Mouse (Mus musculus) hindbrain, embryonic 14.5 days (tissue): ENCODE data around the gene Osbpl6. TPM values are rescaled to one million over a fixed set of nuclear protein-coding genes. Genes with fewer than 3 reads are reported as not detected.
A peak's percentile ranks its signal among the peaks of the same experiment; 100 is the strongest.

Experiments used
- ATAC-seq: fragments of 200-750 bp; cut with Nextera tagmentation; 2 replicates; pipeline ENCODE4 v1.8.0; 2017; ENCODE audit warnings: moderate number of reproducible peaks, mild to moderate bottlenecking, moderate TSS enrichment, moderate library complexity; ENCODE audit not compliant: low FRiP score
- DNase-seq: peaks from one replicate; pipeline ENCODE4 v3.0.0-alpha.2; 2015; ENCODE audit warnings: low spot score
- H3K27ac ChIP-seq: fragments of 300-500 bp; sonication (generic); 2 replicates; pipeline ENCODE4 v1.5.1; 2014; ENCODE audit warnings: mild to moderate bottlenecking, moderate library complexity
- H3K27me3 ChIP-seq: fragments of 300-500 bp; sonication (generic); 2 replicates; pipeline ENCODE4 v1.6.1; 2014; ENCODE audit warnings: mild to moderate bottlenecking, low read length, mixed read lengths; ENCODE audit not compliant: control insufficient read depth, insufficient read depth
- H3K36me3 ChIP-seq: fragments of 300-500 bp; sonication (generic); replicated peaks from 2 replicates; pipeline ENCODE4 v1.6.1; 2014; ENCODE audit not compliant: control insufficient read depth, insufficient read depth
- H3K4me1 ChIP-seq: fragments of 300-500 bp; sonication (generic); replicated peaks from 2 replicates; pipeline ENCODE4 v1.6.1; 2014; ENCODE audit warnings: antibody characterized with exemption, low read length, mixed read lengths; ENCODE audit not compliant: control insufficient read depth, insufficient read depth
- H3K4me2 ChIP-seq: fragments of 300-500 bp; sonication (generic); replicated peaks from 2 replicates; pipeline ENCODE4 v1.6.1; 2014; ENCODE audit warnings: mild to moderate bottlenecking, moderate library complexity
- H3K4me3 ChIP-seq: fragments of 300-500 bp; sonication (generic); replicated peaks from 2 replicates; pipeline ENCODE4 v1.5.1; 2014; ENCODE audit warnings: mild to moderate bottlenecking, low read length
- H3K9ac ChIP-seq: fragments of 300-500 bp; sonication (generic); 2 replicates; pipeline ENCODE4 v1.6.1; 2014
- H3K9me3 ChIP-seq: fragments of 300-500 bp; sonication (generic); 2 replicates; pipeline ENCODE4 v1.6.1; 2016; ENCODE audit warnings: low read length; ENCODE audit not compliant: control insufficient read depth
- WGBS: fragments of 180-500 bp; shearing (Covaris S2); extraction: QIAGEN DNeasy Blood & Tissue Kit; methylation state at CpG from one replicate; pipeline ENCODE4 v1.1.7; 2014; 5-methylcytosine and 5-hydroxymethylcytosine counted together
- polyA plus RNA-seq: library from polyadenylated mRNA; unstranded; fragments of >200 nt; fragmentation: Nextera tagmentation; extraction: Ambion mirVana; gene quantifications from 2 replicates; pipeline ENCODE4 v1.2.1, GENCODE M21; 2014

The Osbpl6 gene
- polyA plus RNA-seq, 1 experiment from 2014 or later, result 31.2 TPM

GRCm38 (mm10) chr2:76590221-76590620 lies 183.9 kb downstream of the Osbpl6 start:
- H3K36me3 ChIP-seq, result peaks cover 49% of the 10 kb centered on the region
- H3K9ac ChIP-seq, result no peak overlapping the region
- 93% methylated on average over 7 of the region's 7 CpGs for WGBS
- ATAC-seq, result no peak
- no peaks in the 10 kb centered on the region for H3K27me3 ChIP-seq
- no peak overlapping the region for H3K4me3 ChIP-seq
- H3K4me1 ChIP-seq, result no peaks in the 10 kb centered on the region
- no peak overlapping the region for H3K27ac ChIP-seq
- H3K4me2 ChIP-seq, result no peak overlapping the region
- H3K9me3 ChIP-seq, result no peaks in the 10 kb centered on the region
- DNase-seq, result no peak

- no peaks in the 10 kb centered on the region for H3K27me3 ChIP-seq
- H3K4me2 ChIP-seq, result no peak overlapping the region
- H3K36me3 ChIP-seq, result peaks cover 36% of the 10 kb centered on the region
- ATAC-seq, result no peak
- no peak for DNase-seq
- no peaks in the 10 kb centered on the region for H3K4me1 ChIP-seq
- H3K27ac ChIP-seq, result no peak overlapping the region
- H3K4me3 ChIP-seq, result no peak overlapping the region
- WGBS, result 92% methylated on average over 3 of the region's 3 CpGs
- no peaks in the 10 kb centered on the region for H3K9me3 ChIP-seq
- no peak overlapping the region for H3K9ac ChIP-seq
Observed at GRCm38 (mm10) chr2:76592401-76592924, 186.2 kb downstream of the Osbpl6 start.

GRCm38 (mm10) chr2:76597521-76597920 lies 191.2 kb downstream of the Osbpl6 start:
- ATAC-seq (no peak), DNase-seq (no peak)
- Histone ChIP-seq H3K4me1 (no peaks in the 10 kb centered on the region), H3K27me3 (no peaks in the 10 kb centered on the region), H3K9me3 (no peaks in the 10 kb centered on the region), H3K9ac (no peak overlapping the region), H3K36me3 (peaks cover 24% of the 10 kb centered on the region), H3K4me2 (no peak overlapping the region), H3K4me3 (no peak overlapping the region), H3K27ac (no peak overlapping the region)
- 87% methylated on average over 11 of the region's 11 CpGs for WGBS

- Histone ChIP-seq H3K27ac (no peak overlapping the region), H3K4me2 (no peak overlapping the region), H3K4me3 (no peak overlapping the region), H3K36me3 (peaks cover 12% of the 10 kb centered on the region), H3K27me3 (no peaks in the 10 kb centered on the region), H3K4me1 (no peaks in the 10 kb centered on the region), H3K9ac (no peak overlapping the region), H3K9me3 (no peaks in the 10 kb centered on the region)
- WGBS, result 67% methylated on average over 5 of the region's 5 CpGs
- ATAC-seq (no peak), DNase-seq (no peak)
Observed at GRCm38 (mm10) chr2:76599214-76599613, 192.9 kb downstream of the Osbpl6 start.

- H3K27me3 ChIP-seq, result no peaks in the 10 kb centered on the region
- ATAC-seq, result no peak
- no peaks in the 10 kb centered on the region for H3K36me3 ChIP-seq
- no peak overlapping the region for H3K4me2 ChIP-seq
- DNase-seq, result no peak
- H3K4me3 ChIP-seq, result no peak overlapping the region
- H3K9me3 ChIP-seq, result no peaks in the 10 kb centered on the region
- H3K9ac ChIP-seq, result no peak overlapping the region
- no peak overlapping the region for H3K27ac ChIP-seq
- H3K4me1 ChIP-seq, result no peaks in the 10 kb centered on the region
- 87% methylated on average over 1 of the region's 1 CpGs for WGBS
Observed at GRCm38 (mm10) chr2:76602256-76602655, 195.9 kb downstream of the Osbpl6 start.

- H3K4me2 ChIP-seq, result no peak overlapping the region
- H3K9me3 ChIP-seq, result no peaks in the 10 kb centered on the region
- no peak overlapping the region for H3K4me3 ChIP-seq
- H3K27ac ChIP-seq, result no peak overlapping the region
- DNase-seq (no peak), ATAC-seq (no peak)
- no peak overlapping the region for H3K9ac ChIP-seq
- H3K4me1 ChIP-seq, result no peaks in the 10 kb centered on the region
- WGBS, result 92% methylated on average over 3 of the region's 3 CpGs
- no peaks in the 10 kb centered on the region for H3K36me3 ChIP-seq
- H3K27me3 ChIP-seq, result no peaks in the 10 kb centered on the region
Observed at GRCm38 (mm10) chr2:76606704-76607103, 200.4 kb downstream of the Osbpl6 start.

GRCm38 (mm10) chr2:76610326-76611104 lies 204.2 kb downstream of the Osbpl6 start:
- ATAC-seq, result no peak
- no peak overlapping the region for H3K4me2 ChIP-seq
- no peak for DNase-seq
- H3K27me3 ChIP-seq, result no peaks in the 10 kb centered on the region
- no peaks in the 10 kb centered on the region for H3K36me3 ChIP-seq
- WGBS, result 86% methylated on average over 10 of the region's 10 CpGs
- no peak overlapping the region for H3K4me3 ChIP-seq
- no peaks in the 10 kb centered on the region for H3K9me3 ChIP-seq
- no peak overlapping the region for H3K9ac ChIP-seq
- no peaks in the 10 kb centered on the region for H3K4me1 ChIP-seq
- H3K27ac ChIP-seq, result no peak overlapping the region

GRCm38 (mm10) chr2:76611996-76612395 lies 205.7 kb downstream of the Osbpl6 start:
- no peak overlapping the region for H3K4me3 ChIP-seq
- no peaks in the 10 kb centered on the region for H3K36me3 ChIP-seq
- 80% methylated on average over 3 of the region's 3 CpGs for WGBS
- no peak for ATAC-seq
- no peaks in the 10 kb centered on the region for H3K27me3 ChIP-seq
- H3K9me3 ChIP-seq, result no peaks in the 10 kb centered on the region
- DNase-seq, result no peak
- H3K4me2 ChIP-seq, result no peak overlapping the region
- H3K4me1 ChIP-seq, result no peaks in the 10 kb centered on the region
- H3K9ac ChIP-seq, result no peak overlapping the region
- H3K27ac ChIP-seq, result no peak overlapping the region

GRCm38 (mm10) chr2:76618078-76618477 lies 211.8 kb downstream of the Osbpl6 start:
- Histone ChIP-seq H3K9me3 (no peaks in the 10 kb centered on the region), H3K4me2 (no peak overlapping the region), H3K4me3 (no peak overlapping the region), H3K36me3 (peaks cover 6% of the 10 kb centered on the region; the same call in 1 of the 2 replicates), H3K4me1 (no peaks in the 10 kb centered on the region), H3K27ac (no peak overlapping the region), H3K9ac (no peak overlapping the region), H3K27me3 (no peaks in the 10 kb centered on the region)
- WGBS, result 33% methylated on average over 1 of the region's 1 CpGs
- no peak for ATAC-seq
- peak; percentile 87 for DNase-seq
